Mouse (Mus musculus) yolk sac, embryonic 10.5 days (tissue): ENCODE data around the gene Slc7a3.
"Not testable (repeated sequence)": the region's sequence is repeated elsewhere in the genome, so short reads cannot be mapped to it uniquely, and the experiment has no call there.

Experiments
- DNase-seq: peaks from one replicate; pipeline ENCODE4 v3.0.0-alpha.2; 2017; ENCODE audit warnings: low spot score

The Slc7a3 gene

GRCm38 (mm10) chrX:101085920-101086319, at the start of gene Slc7a3:
TSS of gene Slc7a3 (minus strand) at chrX:101086020.
- DNase-seq, result no peak

GRCm38 (mm10) chrX:101131992-101132791, 46.4 kb upstream of the Slc7a3 start:
- DNase-seq, result no peak

DNA sequence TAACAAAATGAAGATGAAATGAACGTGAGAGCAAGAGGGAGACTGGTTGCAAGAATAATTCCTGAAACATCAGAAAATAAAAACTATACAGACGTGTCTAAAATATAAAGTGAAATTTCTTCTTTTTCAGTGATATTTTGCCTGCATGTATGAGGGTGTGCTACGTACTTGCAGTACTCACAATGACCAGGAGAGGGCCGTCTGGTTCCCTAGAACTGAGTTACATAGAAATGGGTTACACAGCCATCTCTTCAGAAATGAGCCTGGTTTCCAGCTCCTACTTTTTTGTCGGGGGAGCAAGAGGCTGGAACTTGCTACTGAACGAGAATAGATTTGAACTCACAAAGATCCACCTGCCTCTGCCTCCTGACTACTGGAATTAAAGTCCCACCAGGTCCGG, 45.2 kb upstream of the Slc7a3 start:
- DNase-seq, result peak; percentile 30

GRCm38 (mm10) chrX:101128559-101128958, 42.7 kb upstream of the Slc7a3 start:
- no peak for DNase-seq

- no peak for DNase-seq
Observed at GRCm38 (mm10) chrX:101126977-101127376, 41.2 kb upstream of the Slc7a3 start.

DNA sequence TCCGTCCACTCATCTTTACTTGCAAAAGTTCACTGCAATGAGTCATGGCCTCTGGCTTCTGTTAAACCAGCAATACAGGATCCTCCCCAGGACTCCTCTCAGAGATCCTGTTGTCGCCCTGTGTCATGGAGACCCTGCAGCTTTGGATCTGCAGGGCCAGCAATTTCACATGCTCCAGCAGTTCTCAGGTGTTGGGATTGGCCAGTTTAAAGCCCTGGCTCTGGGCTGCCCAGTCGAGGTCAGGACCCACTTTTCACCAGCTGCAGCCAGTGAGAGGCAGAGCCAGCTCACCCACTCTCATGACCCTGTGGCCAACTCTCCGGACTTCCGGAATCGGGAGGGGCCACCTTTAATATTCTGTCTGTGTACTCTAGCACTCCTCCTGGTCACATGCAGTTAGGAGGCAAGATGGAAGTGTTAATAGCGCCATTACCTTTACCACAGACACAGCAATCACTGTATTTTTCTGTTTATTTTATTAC, 40.7 kb upstream of the Slc7a3 start:
- no peak for DNase-seq

- DNase-seq, result no peak
Observed at GRCm38 (mm10) chrX:101120546-101120945, 34.7 kb upstream of the Slc7a3 start.

DNA sequence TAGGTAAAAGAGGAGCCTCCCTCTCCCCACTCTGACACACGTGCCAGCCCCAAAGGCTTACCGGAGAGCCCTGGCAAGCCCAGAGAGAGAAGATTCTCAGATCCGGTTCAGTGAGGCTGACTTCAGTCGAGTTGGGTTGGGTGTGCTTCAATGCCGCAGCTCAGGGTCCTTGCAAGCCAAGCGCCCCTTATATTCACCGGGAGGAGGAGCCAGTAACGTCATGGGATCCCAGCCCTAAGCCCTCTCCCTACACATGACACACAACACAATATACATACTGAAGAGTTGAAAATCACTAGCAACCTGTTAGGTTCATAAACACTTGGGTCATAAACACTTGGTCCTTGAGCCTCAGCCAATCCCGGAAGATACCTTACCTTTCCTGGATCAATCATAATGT, 609 bp downstream of the Slc7a3 start:
- DNase-seq, result not testable (repeated sequence)

DNA sequence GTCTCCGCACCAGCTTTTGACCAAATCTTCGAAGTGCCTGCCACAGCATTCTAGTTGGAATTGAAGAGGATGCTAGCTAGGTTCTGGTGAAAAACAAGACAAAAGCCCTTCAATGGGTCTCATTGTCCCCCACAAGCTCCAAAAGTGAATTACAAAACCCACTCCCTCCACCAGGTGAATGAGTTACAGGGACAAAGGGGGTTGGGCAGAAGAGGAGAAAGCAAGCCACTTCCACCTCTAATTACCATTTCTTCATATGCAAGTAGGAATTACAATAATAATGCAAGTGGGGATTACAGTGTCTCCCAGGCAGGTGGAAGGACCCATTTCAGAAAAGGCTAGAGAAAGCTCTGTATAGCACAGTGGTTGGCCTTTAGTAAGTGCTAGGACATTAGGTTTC, 1.6 kb downstream of the Slc7a3 start:
- no peak for DNase-seq

- no peak for DNase-seq
Observed at GRCm38 (mm10) chrX:101065245-101065644, 20.6 kb downstream of the Slc7a3 start.

DNA sequence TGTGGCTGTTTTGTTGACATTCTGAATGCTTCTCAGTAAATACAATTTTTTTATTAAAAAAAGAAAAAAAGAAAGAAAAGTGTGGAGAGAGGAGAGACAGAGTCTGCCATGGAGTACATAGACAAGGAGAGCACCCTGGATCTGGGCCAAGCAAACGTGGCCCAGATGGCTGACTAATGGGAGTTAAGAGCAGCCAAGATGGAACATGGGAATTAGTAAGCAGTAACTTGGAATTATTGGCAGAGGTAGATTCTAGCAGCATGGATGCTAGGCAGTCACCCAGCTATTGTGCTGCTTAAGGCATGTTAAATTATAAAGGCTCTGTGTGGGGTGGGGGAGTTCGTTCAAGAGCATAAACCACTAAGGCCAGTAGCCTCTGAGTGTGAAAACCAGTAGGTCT, 22.3 kb downstream of the Slc7a3 start:
- no peak for DNase-seq

DNA sequence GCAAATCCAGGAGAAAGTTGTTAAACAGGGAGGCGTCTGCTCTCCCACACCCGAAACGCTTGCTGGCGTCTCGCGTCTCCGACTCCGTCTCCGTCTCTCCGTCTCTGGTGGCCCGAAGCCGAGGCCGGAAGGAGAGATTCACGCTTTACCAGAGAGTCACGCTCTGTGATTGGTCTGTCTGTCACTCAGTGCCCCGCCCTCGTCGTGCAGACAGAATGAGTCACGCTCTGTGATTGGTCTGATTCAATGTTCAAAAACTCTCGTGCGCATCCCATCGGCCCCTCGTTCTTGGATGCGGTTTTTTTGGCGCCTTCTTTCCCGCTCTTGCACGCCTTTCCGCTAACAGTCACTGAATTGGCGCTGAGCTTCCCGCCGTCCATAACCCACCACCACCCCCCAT, 26.3 kb downstream of the Slc7a3 start, which contains the start of gene Tex11:
Tex11 (minus strand) TSS at position 127 of the 400 bp plus-strand sequence.
- no peak for DNase-seq
